Mouse (Mus musculus) hindbrain, embryonic 13.5 days (tissue): Measurements from ENCODE around the gene Med11. TPM values are rescaled to one million over a fixed set of nuclear protein-coding genes. Genes with fewer than 3 reads are reported as not detected.
"Not testable (repeated sequence)": the region's sequence is repeated elsewhere in the genome, so short reads cannot be mapped to it uniquely, and the experiment has no call there.

Source experiments
- ATAC-seq: fragments of 200-750 bp; cut with Nextera tagmentation; 2 replicates; pipeline ENCODE4 v1.8.0; 2017; ENCODE audit warnings: moderate TSS enrichment; ENCODE audit not compliant: low FRiP score
- H3K27ac ChIP-seq: fragments of 300-500 bp; sonication (generic); 2 replicates; pipeline ENCODE4 v1.5.1; 2015; ENCODE audit warnings: inconsistent platforms, mild to moderate bottlenecking, moderate library complexity
- H3K27me3 ChIP-seq: fragments of 300-500 bp; sonication (generic); 2 replicates; pipeline ENCODE4 v1.6.1; 2015; ENCODE audit warnings: mild to moderate bottlenecking, inconsistent platforms
- H3K36me3 ChIP-seq: fragments of 300-500 bp; sonication (generic); 2 replicates; pipeline ENCODE4 v1.6.1; 2015; ENCODE audit warnings: mild to moderate bottlenecking, inconsistent platforms
- H3K4me1 ChIP-seq: fragments of 300-500 bp; sonication (generic); replicated peaks from 2 replicates; pipeline ENCODE4 v1.6.1; 2015; ENCODE audit warnings: inconsistent platforms
- H3K4me2 ChIP-seq: fragments of 300-500 bp; sonication (generic); 2 replicates; pipeline ENCODE4 v1.6.1; 2015; ENCODE audit warnings: inconsistent platforms, mild to moderate bottlenecking, moderate library complexity
- H3K4me3 ChIP-seq: fragments of 300-500 bp; sonication (generic); 2 replicates; pipeline ENCODE4 v1.5.1; 2015; ENCODE audit warnings: mild to moderate bottlenecking, inconsistent platforms
- H3K9ac ChIP-seq: fragments of 300-500 bp; sonication (generic); 2 replicates; pipeline ENCODE4 v1.6.1; 2015; ENCODE audit warnings: mild to moderate bottlenecking, inconsistent platforms
- H3K9me3 ChIP-seq: fragments of 300-500 bp; sonication (generic); 2 replicates; pipeline ENCODE4 v1.6.1; 2016; ENCODE audit warnings: inconsistent platforms
- WGBS: fragments of 180-500 bp; shearing (Covaris S2); methylation state at CpG from one replicate; pipeline ENCODE4 v1.1.7; 2015; 5-methylcytosine and 5-hydroxymethylcytosine counted together
- polyA plus RNA-seq: library from polyadenylated mRNA; unstranded; fragments of >200 nt; fragmentation: Nextera tagmentation; extraction: Ambion mirVana; gene quantifications from 2 replicates; pipeline ENCODE4 v1.2.1, GENCODE M21; 2015

The Med11 gene
- 43.2 and 45.5 TPM in 2 replicates for polyA plus RNA-seq

DNA sequence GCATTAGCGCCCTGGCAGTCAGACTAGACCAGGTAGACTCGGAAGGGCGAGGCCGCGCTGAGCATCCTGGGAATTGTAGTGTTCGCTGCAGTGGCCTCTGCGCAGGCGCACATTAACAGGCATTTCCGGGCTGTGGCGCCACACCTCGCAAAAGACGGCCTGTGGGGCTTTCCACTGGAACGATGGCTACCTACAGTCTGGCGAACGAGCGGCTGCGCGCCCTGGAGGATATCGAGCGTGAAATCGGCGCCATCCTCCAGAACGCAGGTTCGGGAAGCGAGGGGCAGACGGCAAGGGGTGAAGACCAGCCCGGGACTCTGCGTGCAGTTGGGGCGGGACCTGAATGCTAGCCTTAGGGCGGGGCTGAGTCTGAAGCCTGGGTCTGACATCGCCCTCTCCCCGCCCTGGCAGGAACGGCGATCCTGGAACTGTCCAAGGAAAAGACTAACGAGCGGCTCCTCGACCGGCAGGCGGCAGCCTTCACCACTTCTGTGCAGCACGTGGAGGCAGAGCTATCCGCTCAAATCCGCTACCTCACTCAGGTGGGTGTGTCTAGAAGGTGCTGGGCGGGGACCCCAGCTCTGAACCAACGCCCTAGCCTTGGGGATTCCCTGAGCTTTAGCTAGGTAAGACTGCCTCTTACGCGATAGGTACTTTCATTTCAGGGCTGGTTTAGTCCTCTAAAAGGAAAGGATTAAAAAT, at the start of gene Med11:
Gene Med11 (plus strand): TSS at position 123 of the 702 bp plus-strand sequence.
- H3K9me3 ChIP-seq: no peaks in the 10 kb centered on the region
- H3K4me1 ChIP-seq: peaks cover 27% of the 10 kb centered on the region
- H3K36me3 ChIP-seq: peaks cover 11% of the 10 kb centered on the region
- peak within 1 kb of the TSS; percentile 97 for H3K27ac ChIP-seq
- peak within 1 kb of the TSS; percentile 79 for H3K9ac ChIP-seq
- peak within 1 kb of the TSS; percentile 63 for H3K4me3 ChIP-seq
- WGBS: under 1% methylated on average over 46 of the region's 46 CpGs
- ATAC-seq: peak; percentile 98
- no peaks in the 10 kb centered on the region for H3K27me3 ChIP-seq
- peak within 1 kb of the TSS; percentile 59 for H3K4me2 ChIP-seq

- no peaks in the 10 kb centered on the region for H3K9me3 ChIP-seq
- H3K4me1 ChIP-seq: peaks cover 15% of the 10 kb centered on the region
- no peaks in the 10 kb centered on the region for H3K27me3 ChIP-seq
- H3K27ac ChIP-seq: no peak overlapping the region
- no peak for ATAC-seq
- H3K4me2 ChIP-seq: no peak overlapping the region
- H3K36me3 ChIP-seq: peaks cover 65% of the 10 kb centered on the region
- H3K4me3 ChIP-seq: no peak overlapping the region
- 92% methylated on average over 2 of the region's 2 CpGs for WGBS
- no peak overlapping the region for H3K9ac ChIP-seq
Observed at GRCm38 (mm10) chr11:70403598-70403997, 48.1 kb upstream of the Med11 start.

DNA sequence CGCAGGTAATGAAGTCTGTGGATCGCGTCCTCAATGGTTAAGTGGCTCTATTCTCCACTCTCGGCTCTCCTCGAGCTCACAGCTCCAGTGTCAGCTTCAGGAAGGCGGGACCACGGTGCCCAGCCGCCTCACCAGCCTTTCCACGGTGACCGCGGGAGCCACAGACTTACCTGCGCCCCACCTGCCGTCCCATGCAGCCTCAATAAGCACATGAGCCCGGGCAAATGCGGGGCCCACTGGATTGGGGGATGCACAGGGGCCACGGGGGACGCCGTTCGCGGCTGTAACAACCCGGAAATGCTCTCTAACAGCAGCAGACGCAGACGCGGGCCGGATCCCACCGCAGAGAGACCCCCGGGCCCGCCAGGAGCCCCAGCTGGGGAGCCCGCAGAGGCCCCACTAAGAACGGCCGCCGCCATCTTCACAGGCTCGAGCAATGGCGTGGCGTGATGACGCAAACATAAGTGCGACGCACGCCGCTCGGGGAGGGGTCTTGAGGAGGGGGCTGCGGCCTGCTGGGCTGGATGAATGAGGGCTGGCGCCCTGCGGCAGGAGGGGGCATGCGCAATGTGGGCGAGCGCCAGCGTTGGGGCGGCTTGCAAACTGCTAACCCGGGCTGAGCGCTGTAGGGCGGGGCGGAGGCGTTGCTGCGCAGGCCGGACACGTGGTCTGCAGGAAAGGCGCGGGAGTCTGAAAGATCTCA, 42.0 kb upstream of the Med11 start, which contains the start of gene Pelp1:
Gene Pelp1 (minus strand): TSS at position 438 of the 703 bp plus-strand sequence.
- peaks cover 9% of the 10 kb centered on the region for H3K36me3 ChIP-seq
- WGBS: under 1% methylated on average over 59 of the region's 59 CpGs
- peak; percentile 99 for ATAC-seq
- peak within 1 kb of the TSS; percentile 83 for H3K27ac ChIP-seq
- peaks cover 5% of the 10 kb centered on the region; the same call in 1 of the 2 replicates for H3K27me3 ChIP-seq
- peaks cover 23% of the 10 kb centered on the region for H3K4me1 ChIP-seq
- H3K4me2 ChIP-seq: peak within 1 kb of the TSS; percentile 82
- peak within 1 kb of the TSS; percentile 98 for H3K4me3 ChIP-seq
- peak within 1 kb of the TSS; percentile 99 for H3K9ac ChIP-seq
- no peaks in the 10 kb centered on the region for H3K9me3 ChIP-seq

- Histone ChIP-seq H3K9ac (peak overlapping the region; percentile 99), H3K4me2 (peak overlapping the region; percentile 82), H3K4me3 (peak overlapping the region; percentile 98), H3K9me3 (no peaks in the 10 kb centered on the region), H3K4me1 (peaks cover 23% of the 10 kb centered on the region), H3K27ac (peak overlapping the region; percentile 83), H3K27me3 (peaks cover 5% of the 10 kb centered on the region; the same call in 1 of the 2 replicates), H3K36me3 (peaks cover 6% of the 10 kb centered on the region)
- 65% methylated on average over 6 of the region's 6 CpGs for WGBS
- ATAC-seq: no peak
Observed at GRCm38 (mm10) chr11:70410297-70410643, 41.4 kb upstream of the Med11 start.

DNA sequence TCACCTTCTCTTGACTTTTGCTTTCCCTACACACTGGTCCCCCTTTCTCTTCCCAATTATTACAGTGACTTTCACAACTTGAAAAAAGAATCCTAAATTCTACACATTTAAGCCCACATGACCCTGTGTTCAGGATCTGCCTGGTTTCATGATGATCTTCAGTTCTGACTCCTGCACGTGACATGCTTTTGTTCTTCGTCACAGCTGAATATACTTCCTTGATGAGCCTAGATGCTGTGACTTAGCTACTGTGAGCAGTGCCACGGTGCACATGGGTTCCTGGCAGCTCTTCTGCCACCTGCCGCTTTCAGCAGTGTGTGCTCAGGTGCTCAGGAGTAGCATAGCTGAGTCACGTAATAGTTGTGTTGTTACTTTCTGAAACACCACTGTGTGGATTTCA, 39.1 kb upstream of the Med11 start:
- H3K4me1 ChIP-seq: peaks cover 18% of the 10 kb centered on the region
- H3K9me3 ChIP-seq: no peaks in the 10 kb centered on the region
- 78% methylated on average over 5 of the region's 5 CpGs for WGBS

GRCm38 (mm10) chr11:70413961-70414360, 37.8 kb upstream of the Med11 start:
- WGBS: 6% methylated on average over 3 of the region's 3 CpGs
- peaks cover 5% of the 10 kb centered on the region; the same call in 1 of the 2 replicates for H3K27me3 ChIP-seq

More for the DNA sequence above, 39.1 kb upstream of the Med11 start:
- H3K4me2 ChIP-seq: no peak overlapping the region
- no peak overlapping the region for H3K9ac ChIP-seq
- H3K36me3 ChIP-seq: no peaks in the 10 kb centered on the region
- no peak overlapping the region for H3K4me3 ChIP-seq
- no peak overlapping the region for H3K27ac ChIP-seq
- ATAC-seq: no peak
- peaks cover 5% of the 10 kb centered on the region; the same call in 1 of the 2 replicates for H3K27me3 ChIP-seq

GRCm38 (mm10) chr11:70418199-70418598, 33.5 kb upstream of the Med11 start:
- Histone ChIP-seq H3K4me3 (no peak overlapping the region), H3K9me3 (no peaks in the 10 kb centered on the region), H3K27me3 (no peaks in the 10 kb centered on the region), H3K27ac (no peak overlapping the region), H3K36me3 (no peaks in the 10 kb centered on the region), H3K4me1 (no peaks in the 10 kb centered on the region), H3K9ac (no peak overlapping the region), H3K4me2 (no peak overlapping the region)
- no peak for ATAC-seq
- WGBS: 65% methylated on average over 4 of the region's 4 CpGs

More at GRCm38 (mm10) chr11:70413961-70414360, 37.8 kb upstream of the Med11 start:
- Histone ChIP-seq H3K9me3 (no peaks in the 10 kb centered on the region), H3K27ac (no peak overlapping the region), H3K9ac (no peak overlapping the region), H3K36me3 (no peaks in the 10 kb centered on the region), H3K4me2 (no peak overlapping the region), H3K4me3 (no peak overlapping the region), H3K4me1 (peaks cover 4% of the 10 kb centered on the region)
- ATAC-seq: no peak

GRCm38 (mm10) chr11:70419486-70419885, 32.2 kb upstream of the Med11 start:
- Histone ChIP-seq H3K9me3 (no peaks in the 10 kb centered on the region), H3K27me3 (no peaks in the 10 kb centered on the region), H3K27ac (no peak overlapping the region), H3K4me3 (no peak overlapping the region), H3K36me3 (no peaks in the 10 kb centered on the region), H3K4me1 (no peaks in the 10 kb centered on the region), H3K4me2 (no peak overlapping the region), H3K9ac (no peak overlapping the region)
- 82% methylated on average over 5 of the region's 5 CpGs for WGBS
- no peak for ATAC-seq

GRCm38 (mm10) chr11:70426598-70426997, 25.1 kb upstream of the Med11 start:
- H3K9me3 ChIP-seq, H3K36me3 ChIP-seq, H3K4me3 ChIP-seq, H3K4me2 ChIP-seq, ATAC-seq, H3K4me1 ChIP-seq, H3K27ac ChIP-seq, H3K27me3 ChIP-seq, H3K9ac ChIP-seq: not testable (repeated sequence)
- WGBS: 70% methylated on average over 6 of the region's 6 CpGs

DNA sequence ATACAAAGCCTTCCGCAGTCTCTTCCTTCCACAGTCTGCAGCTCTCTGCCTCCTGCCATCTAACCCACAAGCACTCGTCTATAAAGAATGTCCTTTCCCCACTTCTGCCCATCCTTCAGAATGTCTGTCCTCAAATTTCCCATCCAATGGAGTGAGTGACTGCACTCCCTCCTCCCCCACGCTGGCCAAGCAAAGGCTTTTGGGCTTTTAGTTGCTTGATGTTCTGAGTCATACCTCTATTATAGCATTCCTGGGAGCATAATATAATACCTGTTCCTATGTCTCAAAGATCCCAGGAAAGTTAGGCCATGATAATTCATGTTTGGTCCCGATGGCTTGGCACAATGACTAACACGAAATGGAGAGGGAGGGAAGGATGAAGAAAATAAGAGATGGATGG, 20.1 kb upstream of the Med11 start:
- no peaks in the 10 kb centered on the region for H3K9me3 ChIP-seq
- H3K9ac ChIP-seq: peak overlapping the region; percentile 94
- peak overlapping the region; percentile 73 for H3K4me3 ChIP-seq
- peaks cover 15% of the 10 kb centered on the region for H3K36me3 ChIP-seq
- peak overlapping the region; percentile 77 for H3K4me2 ChIP-seq
- 28% methylated on average over 5 of the region's 5 CpGs for WGBS
- peak overlapping the region; percentile 96 for H3K27ac ChIP-seq
- H3K27me3 ChIP-seq: no peaks in the 10 kb centered on the region
- peaks cover 36% of the 10 kb centered on the region for H3K4me1 ChIP-seq
- ATAC-seq: no peak

- H3K27ac ChIP-seq: peak within 1 kb of the TSS; percentile 96
- H3K27me3 ChIP-seq: no peaks in the 10 kb centered on the region
- peak within 1 kb of the TSS; percentile 73 for H3K4me3 ChIP-seq
- H3K36me3 ChIP-seq: peaks cover 22% of the 10 kb centered on the region
- peak within 1 kb of the TSS; percentile 94 for H3K9ac ChIP-seq
- H3K4me1 ChIP-seq: peaks cover 36% of the 10 kb centered on the region
- H3K9me3 ChIP-seq: no peaks in the 10 kb centered on the region
- ATAC-seq: peak; percentile 97
- H3K4me2 ChIP-seq: peak within 1 kb of the TSS; percentile 77
- under 1% methylated on average over 74 of the region's 75 CpGs for WGBS
Observed at GRCm38 (mm10) chr11:70432048-70432894, 19.4 kb upstream of the Med11 start, which contains the start of gene Arrb2. Arrb2 (plus strand) TSS chr11:70432635.
